Mouse (Mus musculus) spleen, postnatal 4 days (tissue): ENCODE results near the gene Lrrc26.

Source experiments
- DNase-seq, 2 experiments: peaks; one replicate each; pipeline ENCODE4 v3.0.0; 2022; ENCODE audit warnings: low spot score in 2 of 2

Gene Lrrc26

GRCm38 (mm10) chr2:25265897-25266656 is 23.6 kb upstream of the Lrrc26 start:
- no peak for DNase-seq

GRCm38 (mm10) chr2:25266720-25267119 is 23.0 kb upstream of the Lrrc26 start:
- DNase-seq = no peak

- no peak for DNase-seq
These were observed 22.5 kb upstream of the Lrrc26 start for GRCm38 (mm10) chr2:25267241-25267640.

GRCm38 (mm10) chr2:25267746-25268309 is 21.9 kb upstream of the Lrrc26 start:
- no peak for DNase-seq

- peak; percentile 98 to 99 for DNase-seq
These were observed 17.7 kb upstream of the Lrrc26 start, which contains the start of the genes Ssna1 and Anapc2 for GRCm38 (mm10) chr2:25271827-25272511. TSS of gene Ssna1 (minus strand) at chr2:25272438. TSS of gene Anapc2 (plus strand) at chr2:25272478.

GRCm38 (mm10) chr2:25272515-25272914 is 17.2 kb upstream of the Lrrc26 start:
- DNase-seq = no peak

- no peak for DNase-seq
These were observed 16.7 kb upstream of the Lrrc26 start for GRCm38 (mm10) chr2:25273010-25273409.

- DNase-seq = peak; percentile 85 to 94
These were observed 10.5 kb upstream of the Lrrc26 start for GRCm38 (mm10) chr2:25278928-25279882.

GRCm38 (mm10) chr2:25285551-25285950 is 4.2 kb upstream of the Lrrc26 start:
- DNase-seq = no peak

GRCm38 (mm10) chr2:25286314-25286713 is 3.4 kb upstream of the Lrrc26 start:
- no peak for DNase-seq

GRCm38 (mm10) chr2:25286837-25287636 is 2.7 kb upstream of the Lrrc26 start:
- no peak for DNase-seq

- DNase-seq = no peak
These were observed 1.6 kb upstream of the Lrrc26 start, which contains the start of gene Tmem210 for GRCm38 (mm10) chr2:25287927-25288649. TSS of gene Tmem210 (plus strand) at chr2:25288145.

GRCm38 (mm10) chr2:25288734-25289345 is 875 bp upstream of the Lrrc26 start:
- no peak for DNase-seq

GRCm38 (mm10) chr2:25290101-25290815 is 543 bp downstream of the Lrrc26 start:
- DNase-seq = no peak

GRCm38 (mm10) chr2:25290816-25291130 is 1.1 kb downstream of the Lrrc26 start:
- no peak for DNase-seq

GRCm38 (mm10) chr2:25291184-25292053 is 1.7 kb downstream of the Lrrc26 start:
- no peak for DNase-seq

GRCm38 (mm10) chr2:25292054-25292544 is 2.4 kb downstream of the Lrrc26 start:
- DNase-seq = no peak

- DNase-seq = peak; percentile 67 to 91
These were observed 3.1 kb downstream of the Lrrc26 start for GRCm38 (mm10) chr2:25292856-25293255.
